In genomic region chr2:79302398-79302797, GRCm38 (mm10) we compare ENCODE assay signal across 29 mouse cellular contexts.
"Had no signal": no experiment of that assay in that cellular context is flagged by ENCODE, and none has a peak within 500 bp of the region (broad histone marks: within the 10 kb centered on the region; RNA-seq: fewer than 3 reads in every experiment).

No protein-coding gene starts in this region.

- H3K36me3 ChIP-seq: heart, embryonic 10.5 days; heart, embryonic 12.5 days; hindbrain, embryonic 10.5 days; hindbrain, embryonic 12.5 days; kidney, embryonic 15.5 days; limb, embryonic 13.5 days; limb, embryonic 15.5 days had no signal

- H3K9ac ChIP-seq: heart, embryonic 12.5 days; hindbrain, embryonic 12.5 days; hindbrain, embryonic 14.5 days; kidney, embryonic 15.5 days; limb, embryonic 13.5 days; limb, embryonic 15.5 days; liver, embryonic 13.5 days; liver, embryonic 15.5 days had no signal

- DNase-seq: gastrocnemius, adult 2 months; gastrocnemius, postnatal 10 days; gastrocnemius, postnatal 36 days; heart, adult 18-20 months; heart, postnatal 10 days; heart, postnatal 4 days; kidney, adult 11 months; kidney, adult 2 months; kidney, adult 9 months; kidney, postnatal 14 days; kidney, postnatal 36 days; layer of hippocampus, adult 9-11 months; layer of hippocampus, postnatal 36 days; left cerebral cortex, postnatal 4 days; liver, embryonic 13.5 days; lung, adult 18-20 months had no signal

- H3K27me3 ChIP-seq: heart, embryonic 12.5 days; hindbrain, embryonic 12.5 days; kidney, embryonic 15.5 days; limb, embryonic 13.5 days; limb, embryonic 15.5 days; liver, embryonic 13.5 days; liver, embryonic 15.5 days had no signal

- H3K4me1 ChIP-seq: heart, embryonic 10.5 days; heart, embryonic 12.5 days; hindbrain, embryonic 10.5 days; hindbrain, embryonic 12.5 days; kidney, embryonic 15.5 days; limb, embryonic 15.5 days; liver, embryonic 13.5 days; liver, embryonic 15.5 days had no signal

- H3K4me3 ChIP-seq: gastrocnemius, adult 2 months; heart, embryonic 10.5 days; heart, embryonic 12.5 days; hindbrain, embryonic 10.5 days; hindbrain, embryonic 12.5 days; kidney, embryonic 15.5 days; limb, embryonic 13.5 days; limb, embryonic 15.5 days; liver, embryonic 13.5 days; liver, embryonic 15.5 days had no signal

- ATAC-seq: hindbrain, embryonic 16.5 days; intestine, embryonic 16.5 days had no signal

- H3K9me3 ChIP-seq: heart, embryonic 10.5 days; heart, embryonic 12.5 days; hindbrain, embryonic 10.5 days; hindbrain, embryonic 12.5 days; kidney, embryonic 15.5 days; limb, embryonic 13.5 days; limb, embryonic 15.5 days; liver, embryonic 13.5 days; liver, embryonic 15.5 days had no signal

- H3K27ac ChIP-seq: gastrocnemius, adult 2 months; heart, embryonic 10.5 days; hindbrain, embryonic 10.5 days; hindbrain, embryonic 12.5 days; hindbrain, embryonic 14.5 days; kidney, embryonic 15.5 days; kidney, postnatal 0 days; limb, embryonic 13.5 days; limb, embryonic 15.5 days; liver, embryonic 13.5 days; liver, embryonic 15.5 days had no signal

- H3K4me2 ChIP-seq: heart, embryonic 12.5 days; hindbrain, embryonic 12.5 days; hindbrain, embryonic 14.5 days; kidney, embryonic 15.5 days; limb, embryonic 13.5 days; limb, embryonic 15.5 days; liver, embryonic 11.5 days; liver, embryonic 13.5 days; liver, embryonic 15.5 days had no signal
